Mouse (Mus musculus): ENCODE measurements around the gene Gm28171. TPM values are rescaled to one million over a fixed set of nuclear protein-coding genes. Genes with fewer than 3 reads are reported as not detected.
"Not testable (repeated sequence)": the region's sequence is repeated elsewhere in the genome, so short reads cannot be mapped to it uniquely, and the experiment has no call there.

The Gm28171 gene
- total RNA-seq (2015; ENCODE audit: low replicate concordance) (not detected in 2 replicates), total RNA-seq (2017; ENCODE audit: low replicate concordance) (not detected in 2 replicates)

DNA sequence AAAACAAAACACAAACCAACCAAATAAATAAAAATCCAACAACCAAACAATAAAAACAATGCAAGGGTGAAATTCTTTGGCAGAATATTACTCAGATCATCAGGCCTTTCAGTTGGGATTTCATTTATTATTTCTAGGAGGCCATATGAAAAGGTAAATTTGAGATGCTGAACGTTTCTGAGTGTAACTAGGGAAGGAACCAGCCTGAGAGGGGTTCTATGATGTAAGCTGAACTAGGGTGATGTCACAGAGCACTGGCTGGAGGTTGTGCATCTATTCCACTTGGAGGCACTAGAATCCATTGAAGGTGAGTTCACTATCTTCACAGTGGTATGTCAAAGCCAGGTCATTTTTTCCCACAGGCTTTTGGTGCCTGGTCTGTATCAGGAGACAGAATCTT lies at the start of gene Gm28171:
Gene Gm28171, plus strand, starts transcription at position 301 of the 400 bp plus-strand sequence.
- not testable (repeated sequence) for ATAC-seq (replicated peaks; ENCODE audit: low FRiP score, poor library complexity, severe bottlenecking)

Other genes with a start within 250 kb of the Gm28171 start
- not detected in 2 replicates for gene Gm21854, start 136.4 kb upstream of the Gm28171 start, total RNA-seq (2015; ENCODE audit: low replicate concordance)
- gene Gm21854, start 136.4 kb upstream of the Gm28171 start, total RNA-seq (2017; ENCODE audit: low replicate concordance) = 0.43 TPM in 1 of 2 replicates, not detected in the other
- not detected in 2 replicates for gene Gm20914, start 67.4 kb upstream of the Gm28171 start, total RNA-seq (2015; ENCODE audit: low replicate concordance)
- gene Gm20914, start 67.4 kb upstream of the Gm28171 start, total RNA-seq (2017; ENCODE audit: low replicate concordance) = not detected in 2 replicates
- gene Gm21778, start 149.1 kb downstream of the Gm28171 start, total RNA-seq (2015; ENCODE audit: low replicate concordance) = not detected in 2 replicates
- gene Gm21778, start 149.1 kb downstream of the Gm28171 start, total RNA-seq (2017; ENCODE audit: low replicate concordance) = not detected in 2 replicates